Mouse (Mus musculus) CD4-positive, CD25-positive, alpha-beta regulatory T cell, adult 4 months (primary cell): ENCODE measurements around the gene Fdx1. TPM values are rescaled to one million over a fixed set of nuclear protein-coding genes. Genes with fewer than 3 reads are reported as not detected.

Experiments used
- polyA plus RNA-seq, 2 experiments: library from polyadenylated mRNA; unstranded; fragments of 100-300 nt; shearing (Covaris generic); gene quantifications; one replicate each; pipeline ENCODE4 v1.2.1; 2017

Fdx1 gene
- polyA plus RNA-seq, 2 experiments from 2014 or later = 9.2 to 12.9 TPM

Other genes starting within 250 kb of the Fdx1 start
- gene Arhgap20, start 198.2 kb downstream of the Fdx1 start, polyA plus RNA-seq = 1 to 10 TPM; 2.4 to 3.3 TPM
- gene Rdx, start 83.6 kb upstream of the Fdx1 start, polyA plus RNA-seq = 10 to 100 TPM; 39.6 to 48.0 TPM
- gene Zc3h12c, start 205.0 kb upstream of the Fdx1 start, polyA plus RNA-seq = 1 to 10 TPM in 1 of 2 experiments, under 1 TPM in 1; 0.95 to 1.2 TPM